Mouse (Mus musculus): ENCODE results near the gene Zfp292.

The Zfp292 gene

GRCm38 (mm10) chr4:34883366-34884029 lies 738 bp upstream of the Zfp292 start:
- no peak for DNase-seq (ENCODE audit: extremely low spot score, low read depth, low spot score)

GRCm38 (mm10) chr4:34882291-34882769 lies 430 bp downstream of the Zfp292 start:
- DNase-seq (ENCODE audit: extremely low spot score, low read depth, low spot score): no peak

GRCm38 (mm10) chr4:34881851-34882250 lies 909 bp downstream of the Zfp292 start:
- DNase-seq (ENCODE audit: extremely low spot score, low read depth, low spot score): no peak

- DNase-seq (ENCODE audit: extremely low spot score, low read depth, low spot score): no peak
Observed at GRCm38 (mm10) chr4:34880921-34881650, 1.7 kb downstream of the Zfp292 start.

- no peak for DNase-seq (ENCODE audit: extremely low spot score, low read depth, low spot score)
Observed at GRCm38 (mm10) chr4:34874234-34874633, 8.5 kb downstream of the Zfp292 start.

GRCm38 (mm10) chr4:34872896-34873495 lies 9.8 kb downstream of the Zfp292 start:
- DNase-seq (ENCODE audit: extremely low spot score, low read depth, low spot score): no peak

GRCm38 (mm10) chr4:34869813-34870212 lies 12.9 kb downstream of the Zfp292 start:
- no peak for DNase-seq (ENCODE audit: extremely low spot score, low read depth, low spot score)

- DNase-seq (ENCODE audit: extremely low spot score, low read depth, low spot score): no peak
Observed at GRCm38 (mm10) chr4:34861438-34861837, 21.3 kb downstream of the Zfp292 start.

GRCm38 (mm10) chr4:34859416-34859815 lies 23.3 kb downstream of the Zfp292 start:
- no peak for DNase-seq (ENCODE audit: extremely low spot score, low read depth, low spot score)

GRCm38 (mm10) chr4:34858903-34859302 lies 23.9 kb downstream of the Zfp292 start:
- no peak for DNase-seq (ENCODE audit: extremely low spot score, low read depth, low spot score)

- no peak for DNase-seq (ENCODE audit: extremely low spot score, low read depth, low spot score)
Observed at GRCm38 (mm10) chr4:34855966-34856365, 26.8 kb downstream of the Zfp292 start.

GRCm38 (mm10) chr4:34852051-34852450 lies 30.7 kb downstream of the Zfp292 start:
- no peak for DNase-seq (ENCODE audit: extremely low spot score, low read depth, low spot score)

GRCm38 (mm10) chr4:34850156-34850555 lies 32.6 kb downstream of the Zfp292 start:
- DNase-seq (ENCODE audit: extremely low spot score, low read depth, low spot score): no peak

- no peak for DNase-seq (ENCODE audit: extremely low spot score, low read depth, low spot score)
Observed at GRCm38 (mm10) chr4:34847679-34848309, 35.0 kb downstream of the Zfp292 start.

- no peak for DNase-seq (ENCODE audit: extremely low spot score, low read depth, low spot score)
Observed at GRCm38 (mm10) chr4:34843839-34844238, 38.9 kb downstream of the Zfp292 start.

GRCm38 (mm10) chr4:34842826-34843225 lies 39.9 kb downstream of the Zfp292 start:
- no peak for DNase-seq (ENCODE audit: extremely low spot score, low read depth, low spot score)

- DNase-seq (ENCODE audit: extremely low spot score, low read depth, low spot score): no peak
Observed at GRCm38 (mm10) chr4:34831496-34831895, 51.3 kb downstream of the Zfp292 start.

- no peak for DNase-seq (ENCODE audit: extremely low spot score, low read depth, low spot score)
Observed at GRCm38 (mm10) chr4:34829456-34829855, 53.3 kb downstream of the Zfp292 start.

GRCm38 (mm10) chr4:34823901-34824300 lies 58.9 kb downstream of the Zfp292 start:
- no peak for DNase-seq (ENCODE audit: extremely low spot score, low read depth, low spot score)

- no peak for DNase-seq (ENCODE audit: extremely low spot score, low read depth, low spot score)
Observed at GRCm38 (mm10) chr4:34819904-34820303, 62.9 kb downstream of the Zfp292 start.
